Mouse (Mus musculus) mouse trophoblast stem cell (cell line): ENCODE data around the gene Gm6812.
"Not testable (repeated sequence)": the region's sequence is repeated elsewhere in the genome, so short reads cannot be mapped to it uniquely, and the experiment has no call there.

Experiments used
- in situ Hi-C, 2 experiments: fragments of 300-500 bp; cut with MseI, MboI; formaldehyde crosslinking; loops; 2 replicates in 1 of 2; 3 replicates in 1 of 2; pipeline ENCODE4 v1.15.1; 2025

The Gm6812 gene

GRCm38 (mm10) chrX:68892953-68893352 is at the start of gene Gm6812:
Gm6812 (minus strand) TSS chrX:68893053.
- in situ Hi-C loops, result not testable (repeated sequence)

GRCm38 (mm10) chrX:68865145-68865544 is 27.7 kb downstream of the Gm6812 start:
- in situ Hi-C loops, result no loop called here
